Mouse (Mus musculus): ENCODE results near the gene Zbtb20.

Zbtb20 gene

GRCm38 (mm10) chr16:43193631-43194239 is 318.1 kb downstream of the Zbtb20 start:
- no peak for DNase-seq (ENCODE audit: low spot score in 2 of 2)

- no peak for DNase-seq (ENCODE audit: low spot score in 2 of 2)
These were observed 341.8 kb downstream of the Zbtb20 start for GRCm38 (mm10) chr16:43217336-43218006.

DNA sequence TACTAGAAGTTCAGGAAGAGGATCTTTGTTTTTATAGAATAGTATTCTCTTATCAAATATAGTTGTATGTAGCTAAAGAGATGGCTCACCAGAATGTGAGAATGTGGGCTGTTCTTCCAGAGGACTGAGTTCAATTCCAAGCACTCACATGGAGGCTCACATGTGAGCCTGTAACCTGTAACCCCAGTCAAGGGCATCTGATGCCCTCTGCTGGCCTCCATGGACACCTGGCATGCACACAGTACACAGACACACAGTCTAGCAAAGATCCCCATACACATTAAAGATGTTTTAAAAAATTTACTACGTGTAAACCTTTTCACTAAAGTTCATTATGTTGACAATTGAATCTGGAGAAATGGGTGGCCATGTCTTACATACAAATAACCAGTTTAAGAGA is 343.7 kb downstream of the Zbtb20 start:
- DNase-seq (ENCODE audit: low spot score in 2 of 2), result no peak

- DNase-seq (ENCODE audit: low spot score in 2 of 2), result no peak
These were observed 345.6 kb downstream of the Zbtb20 start for GRCm38 (mm10) chr16:43221313-43221712.

- no peak for DNase-seq (ENCODE audit: low spot score in 2 of 2)
These were observed 354.6 kb downstream of the Zbtb20 start for GRCm38 (mm10) chr16:43230253-43230652.

DNA sequence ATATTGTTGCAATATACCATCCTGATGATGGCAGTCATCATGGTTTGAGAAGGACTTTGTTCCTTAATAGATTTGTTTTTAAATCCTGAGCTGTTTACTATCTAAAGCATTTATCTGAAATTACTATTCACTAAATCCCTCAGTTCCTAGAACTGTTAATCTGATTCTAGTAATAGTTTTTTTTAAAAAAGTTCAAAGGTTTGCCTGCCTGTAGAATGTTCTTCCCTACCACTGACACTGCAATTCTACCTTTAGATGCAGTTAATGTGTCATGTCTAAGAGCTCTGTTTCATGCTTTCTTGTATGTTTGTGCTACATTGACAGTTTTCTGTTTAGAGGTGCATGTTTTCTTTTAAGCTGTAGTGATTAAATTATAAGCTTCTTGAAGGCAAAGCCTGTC is 358.6 kb downstream of the Zbtb20 start:
- no peak for DNase-seq (ENCODE audit: low spot score in 2 of 2)

- no peak for DNase-seq (ENCODE audit: low spot score in 2 of 2)
These were observed 359.6 kb downstream of the Zbtb20 start for GRCm38 (mm10) chr16:43235317-43235716.

DNA sequence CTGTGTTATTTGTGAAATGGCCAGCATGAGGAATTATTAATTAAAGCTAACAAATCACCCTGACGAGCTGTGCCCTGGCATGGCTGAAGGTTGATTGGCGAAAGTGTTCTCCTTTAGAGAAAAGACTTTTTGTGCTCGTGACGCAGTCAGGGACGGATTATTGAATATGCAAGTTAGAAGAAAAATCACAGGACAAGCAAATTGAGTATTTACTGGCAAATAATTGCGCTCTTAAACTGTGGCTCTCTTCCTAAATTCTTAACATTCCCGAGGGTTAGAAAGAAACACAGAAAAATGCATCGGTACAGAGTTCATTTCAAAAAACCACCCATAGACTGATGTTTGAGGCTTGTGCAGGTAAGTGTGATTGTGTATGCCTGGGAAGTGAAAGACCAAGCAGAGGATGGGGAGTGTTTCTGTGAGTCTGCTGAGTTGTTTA is 360.1 kb downstream of the Zbtb20 start:
- no peak for DNase-seq (ENCODE audit: low spot score in 2 of 2)

GRCm38 (mm10) chr16:43237551-43237950 is 361.9 kb downstream of the Zbtb20 start:
- no peak for DNase-seq (ENCODE audit: low spot score in 2 of 2)

GRCm38 (mm10) chr16:43247026-43247425 is 371.3 kb downstream of the Zbtb20 start:
- DNase-seq (ENCODE audit: low spot score in 2 of 2), result no peak

DNA sequence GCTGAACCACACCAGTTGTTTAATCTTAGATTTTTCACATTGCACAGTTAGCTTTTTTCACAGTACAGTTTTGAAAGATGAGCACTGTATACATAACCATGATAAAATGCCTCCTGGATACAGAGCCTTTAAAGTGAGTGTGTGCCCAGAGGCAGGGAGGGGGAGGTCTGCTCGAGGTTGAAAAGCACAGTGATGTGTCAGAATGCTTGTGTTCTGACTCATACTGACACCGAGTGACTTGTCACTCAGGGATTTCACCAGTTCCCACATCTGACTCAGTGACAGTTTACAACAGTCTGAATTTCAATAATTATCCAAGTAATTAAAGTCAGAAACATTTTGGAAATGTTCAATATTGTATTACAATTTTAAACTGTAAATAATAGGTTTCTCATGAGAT is 377.4 kb downstream of the Zbtb20 start:
- DNase-seq (ENCODE audit: low spot score in 2 of 2), result no peak

- DNase-seq (ENCODE audit: low spot score in 2 of 2), result no peak
These were observed 378.1 kb downstream of the Zbtb20 start for GRCm38 (mm10) chr16:43253746-43254145.

GRCm38 (mm10) chr16:43256191-43256899 is 380.7 kb downstream of the Zbtb20 start:
- no peak for DNase-seq (ENCODE audit: low spot score in 2 of 2)

- DNase-seq (ENCODE audit: low spot score in 2 of 2), result no peak
These were observed 381.2 kb downstream of the Zbtb20 start for GRCm38 (mm10) chr16:43256900-43257281.

DNA sequence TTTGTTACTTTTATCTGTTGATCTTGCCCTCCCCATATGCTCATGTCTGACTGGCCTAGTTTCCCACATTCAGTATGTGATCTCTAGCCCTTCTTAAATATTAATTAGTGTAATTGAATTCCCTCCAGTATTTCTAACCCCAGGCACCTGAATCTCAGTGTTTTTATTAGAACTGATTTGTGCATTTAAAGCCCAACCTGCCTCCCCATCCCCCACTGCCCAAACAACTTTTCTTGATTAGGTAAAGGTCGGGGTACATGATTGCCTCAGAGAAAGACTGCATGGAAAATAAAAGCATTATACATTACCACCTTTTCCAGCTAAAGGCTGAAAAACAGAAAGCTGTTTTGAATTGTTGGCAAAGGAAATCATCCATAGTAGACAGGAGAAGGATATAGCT is 383.8 kb downstream of the Zbtb20 start:
- no peak for DNase-seq (ENCODE audit: low spot score in 2 of 2)

GRCm38 (mm10) chr16:43260862-43261261 is 385.2 kb downstream of the Zbtb20 start:
- DNase-seq (ENCODE audit: low spot score in 2 of 2), result no peak

- no peak for DNase-seq (ENCODE audit: low spot score in 2 of 2)
These were observed 398.4 kb downstream of the Zbtb20 start for GRCm38 (mm10) chr16:43274057-43274595.

- no peak for DNase-seq (ENCODE audit: low spot score in 2 of 2)
These were observed 401.1 kb downstream of the Zbtb20 start for GRCm38 (mm10) chr16:43276764-43277163.

DNA sequence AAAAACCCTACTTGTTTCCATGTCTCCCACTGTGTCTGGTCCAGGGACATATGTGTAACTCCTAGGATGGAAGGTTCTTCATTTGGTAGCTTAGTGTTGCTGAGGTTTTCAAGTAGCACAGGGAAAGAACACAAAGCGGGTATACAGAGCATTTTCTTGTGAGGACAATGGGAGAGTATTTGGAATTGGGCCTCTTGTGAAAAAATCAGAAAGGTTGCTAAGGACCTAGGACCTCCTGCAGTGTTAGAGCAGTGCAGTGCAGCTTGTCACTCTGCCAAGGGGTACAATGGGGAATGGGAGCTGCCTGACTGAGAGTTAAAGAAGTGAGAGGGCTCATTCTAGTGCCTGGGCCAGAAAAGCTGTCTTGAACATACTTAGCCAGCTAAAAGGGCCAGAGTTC is 410.6 kb downstream of the Zbtb20 start:
- DNase-seq (ENCODE audit: low spot score in 2 of 2), result no peak

DNA sequence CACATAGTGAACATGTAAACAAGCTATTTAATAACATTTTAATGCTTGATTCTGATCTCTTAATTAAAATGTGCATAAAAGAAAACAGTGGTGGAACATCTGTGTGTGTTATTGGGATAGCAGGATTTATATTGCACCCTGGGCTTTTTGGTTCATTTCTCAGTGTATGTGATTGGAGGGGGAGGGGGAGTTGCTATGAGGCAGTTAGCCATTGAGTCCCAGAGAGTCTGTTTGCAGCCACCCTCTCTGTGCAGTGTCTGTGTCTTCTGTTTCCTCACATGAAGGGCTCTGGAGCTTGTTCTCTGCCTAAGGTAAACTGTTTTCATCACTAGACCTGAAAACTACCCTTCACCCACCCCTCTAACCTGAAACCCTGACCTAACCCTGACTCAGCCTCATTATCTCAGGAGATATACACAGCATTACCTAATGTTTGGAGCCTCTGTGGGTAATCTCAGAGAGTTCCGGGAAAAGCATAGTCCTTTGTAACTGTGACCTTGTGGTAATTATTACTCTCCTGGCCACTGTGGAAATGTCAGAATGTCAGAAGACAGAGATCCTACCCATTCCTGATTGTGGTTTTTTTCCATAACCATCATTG is 411.2 kb downstream of the Zbtb20 start:
- DNase-seq (ENCODE audit: low spot score in 2 of 2), result no peak

DNA sequence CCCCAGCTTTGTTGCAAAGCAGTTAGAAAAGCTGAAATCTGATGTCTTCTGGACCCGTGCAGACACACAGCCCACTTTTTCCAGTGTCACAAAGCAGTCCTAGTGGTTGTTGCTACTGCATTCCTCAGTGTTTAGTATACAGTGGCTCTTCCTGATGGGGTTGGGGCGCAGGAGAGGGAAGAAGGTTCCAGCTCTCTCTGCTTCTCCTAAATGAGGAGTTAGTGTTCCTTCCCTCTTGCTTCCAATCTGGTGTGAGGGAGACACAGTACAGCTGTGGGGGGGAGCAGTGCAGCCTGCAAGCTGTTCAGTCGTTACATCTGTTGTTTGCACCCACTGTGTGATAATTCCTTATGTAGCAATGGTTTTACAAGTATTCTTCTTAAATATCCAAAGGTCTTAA is 415.7 kb downstream of the Zbtb20 start:
- no peak for DNase-seq (ENCODE audit: low spot score in 2 of 2)

DNA sequence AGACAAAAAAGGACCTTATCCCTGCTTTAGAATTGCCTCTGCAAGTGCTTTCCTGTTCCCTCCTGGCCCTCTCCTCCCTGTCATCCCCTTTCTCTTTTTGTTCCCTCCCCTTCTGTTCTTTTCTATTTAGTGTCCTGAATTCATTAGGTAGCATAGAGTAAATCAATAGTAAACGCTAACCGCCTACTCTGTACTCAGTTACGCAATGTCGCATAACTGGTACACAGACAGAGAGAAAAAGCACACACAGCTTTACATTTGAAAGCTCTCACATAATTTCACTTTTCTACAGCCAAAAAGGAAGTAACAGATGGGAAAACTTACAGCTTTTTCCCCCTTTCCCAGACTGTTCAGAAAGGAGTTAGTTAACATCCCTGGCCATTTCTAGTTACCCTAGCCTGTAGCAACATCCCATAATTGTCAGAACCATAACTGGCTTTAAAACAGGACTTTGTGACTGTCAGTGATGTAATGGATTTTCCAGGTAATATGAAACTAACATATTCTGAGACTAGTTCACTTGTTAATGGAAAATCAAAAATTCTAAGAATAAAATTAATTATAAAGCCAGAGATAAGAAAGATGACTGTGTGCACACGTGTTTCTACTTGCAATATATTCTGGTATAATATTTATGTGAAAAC is 422.4 kb downstream of the Zbtb20 start:
- DNase-seq (ENCODE audit: low spot score in 2 of 2), result no peak

Measured in thymus, postnatal 10 days (tissue).